Mouse (Mus musculus) kidney, adult 2 months (tissue): ENCODE measurements at regions not wholly inside any gene's neighbourhood (a gene's known extent, or its start where the extent isn't known, plus 50 kb on each side); places are given as distances from the start of the nearest gene placed in this dataset.

Source experiments
- CTCF ChIP-seq: fragments of 200-500 bp; conservative IDR thresholded peaks from 2 replicates; pipeline ENCODE4 v1.5.1; 2011; ENCODE audit warnings: low read depth, mild to moderate bottlenecking, control low read depth, low read length, moderate library complexity, mixed read lengths; ENCODE audit not compliant: insufficient read depth, insufficient read length
- POLR2A ChIP-seq: fragments of 200-500 bp; IDR thresholded peaks from one replicate; pipeline ENCODE4 v1.6.1; 2011; ENCODE audit warnings: low read depth, low read length, control low read depth

DNA sequence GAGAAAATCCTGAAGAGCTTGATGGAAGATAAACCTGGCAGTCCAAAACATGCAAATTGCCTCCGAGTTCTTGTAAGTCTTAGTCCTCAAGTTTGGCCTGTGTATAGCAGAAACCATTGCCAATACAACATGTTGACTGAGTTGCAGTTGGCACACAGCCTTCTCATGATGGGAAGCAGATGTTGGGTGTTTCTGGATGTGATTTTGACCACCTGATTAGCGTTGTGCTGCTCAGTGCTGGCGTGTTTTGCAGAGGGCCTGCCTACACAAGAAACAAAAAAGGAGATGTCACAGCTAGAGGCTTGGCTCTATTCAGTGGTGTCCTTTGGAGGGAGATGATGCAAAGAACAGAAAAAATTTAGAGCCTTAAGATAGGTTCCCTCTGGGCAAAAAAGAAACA, 1922.6 kb downstream of the 9330182O14Rik start:
- TF ChIP-seq POLR2A (no peak), CTCF (no peak)
